Mouse (Mus musculus): ENCODE data around the gene Ttc21a.

- no peak for TF ChIP-seq CTCF (IDR thresholded peaks at IDR 0.05)
- TF ChIP-seq EP300 (IDR thresholded peaks at IDR 0.05): no peak
These were observed 41.5 kb downstream of the Ttc21a start for GRCm38 (mm10) chr9:119978811-119979441.
